Mouse (Mus musculus): ENCODE measurements at regions not wholly inside any gene's neighbourhood (a gene's known extent, or its start where the extent isn't known, plus 50 kb on each side); places are given as distances from the start of the nearest gene placed in this dataset.

GRCm38 (mm10) chr2:137231161-137231560 is 114.7 kb upstream of the Jag1 start:
- H3K27me3 ChIP-seq (replicated peaks): no peaks in the 10 kb centered on the region
- no peak overlapping the region for H3K27ac ChIP-seq
- H3K4me1 ChIP-seq: no peaks in the 10 kb centered on the region
- no peak overlapping the region for H3K4me3 ChIP-seq
- H3K4me2 ChIP-seq: no peak overlapping the region
- no peaks in the 10 kb centered on the region for H3K9me3 ChIP-seq (replicated peaks)
- H3K9ac ChIP-seq: no peak overlapping the region
- H3K36me3 ChIP-seq: no peaks in the 10 kb centered on the region
- no peak for ATAC-seq

- H3K36me3 ChIP-seq: no peaks in the 10 kb centered on the region
- H3K27me3 ChIP-seq (replicated peaks): no peaks in the 10 kb centered on the region
- no peak overlapping the region for H3K4me3 ChIP-seq
- WGBS (ENCODE audit: insufficient replicate concordance): 57% methylated on average over 1 of the region's 1 CpGs
- ATAC-seq: no peak
- H3K9me3 ChIP-seq (replicated peaks): no peaks in the 10 kb centered on the region
- H3K27ac ChIP-seq: no peak overlapping the region
- H3K4me2 ChIP-seq: no peak overlapping the region
- H3K4me1 ChIP-seq: no peaks in the 10 kb centered on the region
- no peak overlapping the region for H3K9ac ChIP-seq
Observed at GRCm38 (mm10) chr2:137229422-137230069, 113.1 kb upstream of the Jag1 start.

- 69% methylated on average over 4 of the region's 4 CpGs for WGBS (ENCODE audit: insufficient replicate concordance)
- no peak for ATAC-seq
Observed at GRCm38 (mm10) chr2:137227495-137227894, 111.1 kb upstream of the Jag1 start.

GRCm38 (mm10) chr2:137224702-137225552 is 108.5 kb upstream of the Jag1 start:
- WGBS (ENCODE audit: insufficient replicate concordance): 63% methylated on average over 10 of the region's 10 CpGs
- Histone ChIP-seq H3K9me3 (replicated peaks) (no peaks in the 10 kb centered on the region), H3K27me3 (replicated peaks) (no peaks in the 10 kb centered on the region), H3K4me1 (no peaks in the 10 kb centered on the region), H3K36me3 (no peaks in the 10 kb centered on the region), H3K4me2 (no peak overlapping the region), H3K27ac (no peak overlapping the region), H3K4me3 (no peak overlapping the region), H3K9ac (no peak overlapping the region)
- ATAC-seq: no peak

More at GRCm38 (mm10) chr2:137227495-137227894, 111.1 kb upstream of the Jag1 start:
- no peaks in the 10 kb centered on the region for H3K9me3 ChIP-seq (replicated peaks)
- no peaks in the 10 kb centered on the region for H3K36me3 ChIP-seq
- no peak overlapping the region for H3K4me3 ChIP-seq
- H3K9ac ChIP-seq: no peak overlapping the region
- no peaks in the 10 kb centered on the region for H3K4me1 ChIP-seq
- H3K4me2 ChIP-seq: no peak overlapping the region
- H3K27ac ChIP-seq: no peak overlapping the region
- no peaks in the 10 kb centered on the region for H3K27me3 ChIP-seq (replicated peaks)

- H3K27me3 ChIP-seq (replicated peaks): no peaks in the 10 kb centered on the region
- no peak overlapping the region for H3K4me2 ChIP-seq
- no peak overlapping the region for H3K4me3 ChIP-seq
- H3K27ac ChIP-seq: no peak overlapping the region
- no peak for ATAC-seq
- H3K9ac ChIP-seq: no peak overlapping the region
- WGBS (ENCODE audit: insufficient replicate concordance): 48% methylated on average over 7 of the region's 7 CpGs
- H3K36me3 ChIP-seq: no peaks in the 10 kb centered on the region
- no peaks in the 10 kb centered on the region for H3K9me3 ChIP-seq (replicated peaks)
- no peaks in the 10 kb centered on the region for H3K4me1 ChIP-seq
Observed at GRCm38 (mm10) chr2:137215697-137216096, 99.3 kb upstream of the Jag1 start.

- H3K27me3 ChIP-seq (replicated peaks): no peaks in the 10 kb centered on the region
- no peak overlapping the region for H3K4me3 ChIP-seq
- H3K4me1 ChIP-seq: no peaks in the 10 kb centered on the region
- H3K36me3 ChIP-seq: no peaks in the 10 kb centered on the region
- no peak for ATAC-seq
- H3K27ac ChIP-seq: no peak overlapping the region
- WGBS (ENCODE audit: insufficient replicate concordance): 45% methylated on average over 2 of the region's 2 CpGs
- no peak overlapping the region for H3K4me2 ChIP-seq
- no peaks in the 10 kb centered on the region for H3K9me3 ChIP-seq (replicated peaks)
- no peak overlapping the region for H3K9ac ChIP-seq
Observed at GRCm38 (mm10) chr2:137207846-137208245, 91.4 kb upstream of the Jag1 start.

GRCm38 (mm10) chr2:137204274-137204850 is 87.9 kb upstream of the Jag1 start:
- Histone ChIP-seq H3K27ac (no peak overlapping the region), H3K4me1 (no peaks in the 10 kb centered on the region), H3K27me3 (replicated peaks) (no peaks in the 10 kb centered on the region), H3K36me3 (no peaks in the 10 kb centered on the region), H3K4me3 (no peak overlapping the region), H3K9me3 (replicated peaks) (no peaks in the 10 kb centered on the region), H3K9ac (no peak overlapping the region), H3K4me2 (no peak overlapping the region)
- 56% methylated on average over 6 of the region's 6 CpGs for WGBS (ENCODE audit: insufficient replicate concordance)
- no peak for ATAC-seq

GRCm38 (mm10) chr2:137200101-137200500 is 83.7 kb upstream of the Jag1 start:
- no peaks in the 10 kb centered on the region for H3K27me3 ChIP-seq (replicated peaks)
- no peak overlapping the region for H3K4me3 ChIP-seq
- no peak for ATAC-seq
- H3K4me2 ChIP-seq: no peak overlapping the region
- H3K9me3 ChIP-seq (replicated peaks): no peaks in the 10 kb centered on the region
- WGBS (ENCODE audit: insufficient replicate concordance): 64% methylated on average over 4 of the region's 4 CpGs
- no peaks in the 10 kb centered on the region for H3K4me1 ChIP-seq
- no peak overlapping the region for H3K9ac ChIP-seq
- no peaks in the 10 kb centered on the region for H3K36me3 ChIP-seq
- H3K27ac ChIP-seq: no peak overlapping the region

GRCm38 (mm10) chr2:137192183-137192582 is 75.7 kb upstream of the Jag1 start:
- H3K4me1 ChIP-seq: no peaks in the 10 kb centered on the region
- H3K36me3 ChIP-seq: no peaks in the 10 kb centered on the region
- no peak overlapping the region for H3K4me2 ChIP-seq
- WGBS (ENCODE audit: insufficient replicate concordance): 35% methylated on average over 7 of the region's 7 CpGs
- no peaks in the 10 kb centered on the region for H3K27me3 ChIP-seq (replicated peaks)
- no peak for ATAC-seq
- no peak overlapping the region for H3K4me3 ChIP-seq
- H3K9ac ChIP-seq: no peak overlapping the region
- no peaks in the 10 kb centered on the region for H3K9me3 ChIP-seq (replicated peaks)
- H3K27ac ChIP-seq: no peak overlapping the region

GRCm38 (mm10) chr2:137169176-137169575 is 52.7 kb upstream of the Jag1 start:
- ATAC-seq: no peak
- Histone ChIP-seq H3K9ac (no peak overlapping the region), H3K4me3 (no peak overlapping the region), H3K27me3 (replicated peaks) (no peaks in the 10 kb centered on the region), H3K9me3 (replicated peaks) (0 out of 2 replicates have a peak, but pooled peaks cover 3% of the 10 kb centered on the region), H3K4me2 (no peak overlapping the region), H3K36me3 (no peaks in the 10 kb centered on the region), H3K4me1 (no peaks in the 10 kb centered on the region), H3K27ac (no peak overlapping the region)
- 70% methylated on average over 1 of the region's 1 CpGs for WGBS (ENCODE audit: insufficient replicate concordance)

- H3K36me3 ChIP-seq: no peaks in the 10 kb centered on the region
Observed at GRCm38 (mm10) chr2:137168626-137169025, 52.2 kb upstream of the Jag1 start.

More at GRCm38 (mm10) chr2:137168626-137169025, 52.2 kb upstream of the Jag1 start:
- H3K4me2 ChIP-seq: no peak overlapping the region
- H3K27me3 ChIP-seq (replicated peaks): no peaks in the 10 kb centered on the region
- 64% methylated on average over 3 of the region's 3 CpGs for WGBS (ENCODE audit: insufficient replicate concordance)
- H3K9me3 ChIP-seq (replicated peaks): 0 out of 2 replicates have a peak, but pooled peaks cover 3% of the 10 kb centered on the region
- no peak for ATAC-seq
- no peak overlapping the region for H3K4me3 ChIP-seq
- H3K4me1 ChIP-seq: no peaks in the 10 kb centered on the region
- H3K9ac ChIP-seq: no peak overlapping the region
- no peak overlapping the region for H3K27ac ChIP-seq

All from liver, embryonic 12.5 days (tissue).